Mouse (Mus musculus): ENCODE data around the gene Ppp1r15a.

- TF ChIP-seq POLR2A (IDR thresholded peaks at IDR 0.05; ENCODE audit: extremely low read depth, insufficient read depth, low read length) (no peak), CTCF (IDR thresholded peaks at IDR 0.05; ENCODE audit: low read depth, low read length) (no peak)
Measured at GRCm38 (mm10) chr7:45486158-45486557, 39.9 kb downstream of the Ppp1r15a start.

All from liver, adult 2 months (tissue).